ENCODE assay signal across 21 mouse cellular contexts in genomic region chr8:115756965-115757364, GRCm38 (mm10). TPM values are rescaled to one million over a fixed set of nuclear protein-coding genes. Genes with fewer than 3 reads are reported as not detected.
DNase-seq lines count a peak whose midpoint lies in the region; ATAC-seq and TF ChIP-seq lines count a peak whose summit lies in the region.
"Had no signal": no experiment of that assay in that cellular context is flagged by ENCODE, and none has a peak within 500 bp of the region (broad histone marks: within the 10 kb centered on the region; RNA-seq: fewer than 3 reads in every experiment).

No protein-coding gene starts in this region.

- no peaks in the 10 kb centered on the region for H3K36me3 ChIP-seq in embryonic facial prominence, embryonic 14.5 days (ENCODE audit: control insufficient read depth, insufficient read depth, low read length)
- H3K36me3 ChIP-seq in limb, embryonic 14.5 days (ENCODE audit: control insufficient read depth, insufficient read depth, low read length), result no peaks in the 10 kb centered on the region
- H3K36me3 ChIP-seq: forebrain, embryonic 12.5 days; heart, embryonic 13.5 days; midbrain, embryonic 13.5 days; neural tube, embryonic 13.5 days had no signal

- no peak overlapping the region for H3K4me2 ChIP-seq in embryonic facial prominence, embryonic 14.5 days (ENCODE audit: low read depth, low read length)
- no peak overlapping the region for H3K4me2 ChIP-seq in limb, embryonic 14.5 days (replicated peaks; ENCODE audit: low read depth, low read length, severe bottlenecking)
- H3K4me2 ChIP-seq: forebrain, embryonic 12.5 days; heart, embryonic 13.5 days; hindbrain, embryonic 14.5 days; midbrain, embryonic 13.5 days; neural tube, embryonic 13.5 days had no signal

- H3K9ac ChIP-seq in embryonic facial prominence, embryonic 14.5 days (ENCODE audit: low read depth, low read length), result no peak overlapping the region
- no peak overlapping the region for H3K9ac ChIP-seq in limb, embryonic 14.5 days (ENCODE audit: low read depth, low read length, severe bottlenecking)
- H3K9ac ChIP-seq: forebrain, embryonic 12.5 days; heart, embryonic 13.5 days; hindbrain, embryonic 14.5 days; midbrain, embryonic 13.5 days; neural tube, embryonic 13.5 days had no signal

- no peaks in the 10 kb centered on the region for H3K9me3 ChIP-seq in embryonic facial prominence, embryonic 14.5 days (ENCODE audit: control insufficient read depth, low read length)
- no peaks in the 10 kb centered on the region for H3K9me3 ChIP-seq in limb, embryonic 14.5 days (ENCODE audit: control insufficient read depth, low read length)
- H3K9me3 ChIP-seq: forebrain, embryonic 12.5 days; heart, embryonic 13.5 days; midbrain, embryonic 13.5 days; neural tube, embryonic 13.5 days had no signal

- no peaks in the 10 kb centered on the region for H3K27me3 ChIP-seq in embryonic facial prominence, embryonic 14.5 days (replicated peaks; ENCODE audit: control insufficient read depth, insufficient read depth, low read length)
- H3K27me3 ChIP-seq in limb, embryonic 14.5 days (ENCODE audit: control insufficient read depth, insufficient read depth, low read length), result no peaks in the 10 kb centered on the region
- H3K27me3 ChIP-seq: forebrain, embryonic 12.5 days; heart, embryonic 13.5 days; midbrain, embryonic 13.5 days had no signal

- DNase-seq in embryo, embryonic 10.5 days (ENCODE audit: low spot score), result peak; percentile 7
- DNase-seq in embryo, embryonic 11 days, result no peak
- DNase-seq in kidney, adult 8-10 months, result peak; percentile 18 to 69
- no peak for DNase-seq in kidney, postnatal 25 days
- peak; percentile 40 for DNase-seq in embryonic facial prominence, embryonic 14.5 days (ENCODE audit: low spot score)
- DNase-seq in limb, embryonic 14.5 days (ENCODE audit: low spot score), result peak; percentile 32
- no peak for DNase-seq in left cerebral cortex, adult 18-20 months (ENCODE audit: low spot score in 2 of 2)
- no peak for DNase-seq in spleen, postnatal 36 days (ENCODE audit: low spot score in 2 of 2)
- DNase-seq: cerebellum, adult 8-10 months; gastrocnemius, postnatal 10 days; heart, adult 18-20 months; heart, postnatal 36 days; thymus, postnatal 36 days had no signal

- H3K27ac ChIP-seq in embryonic facial prominence, embryonic 14.5 days (replicated peaks; ENCODE audit: low read depth, low read length), result 0 out of 2 replicates have a peak overlapping the region, but pooled peaks have one; percentile 4
- no peak overlapping the region for H3K27ac ChIP-seq in limb, embryonic 14.5 days (replicated peaks; ENCODE audit: low read depth, low read length)
- H3K27ac ChIP-seq: forebrain, embryonic 12.5 days; heart, embryonic 13.5 days; hindbrain, embryonic 14.5 days; midbrain, embryonic 13.5 days; neural tube, embryonic 13.5 days had no signal

- H3K4me1 ChIP-seq in embryonic facial prominence, embryonic 14.5 days (ENCODE audit: control insufficient read depth, insufficient read depth, low read length), result peaks cover 9% of the 10 kb centered on the region; the same call in 1 of the 2 replicates
- H3K4me1 ChIP-seq in limb, embryonic 14.5 days (ENCODE audit: control insufficient read depth, insufficient read depth, low read length), result peaks cover 5% of the 10 kb centered on the region; the same call in 1 of the 2 replicates

- TF ChIP-seq POLR2A in limb, embryonic 14.5 days (IDR thresholded peaks at IDR 0.05; ENCODE audit: borderline replicate concordance, extremely low read depth, insufficient read depth, insufficient read length), result no peak

- 42% methylated on average over 3 of the region's 3 CpGs for WGBS in embryonic facial prominence, embryonic 14.5 days
- 36% methylated on average over 3 of the region's 3 CpGs for WGBS in limb, embryonic 14.5 days

- no peak for ATAC-seq in embryonic facial prominence, embryonic 14.5 days (ENCODE audit: low read depth)
- no peak; the same call in 1 of the 2 replicates for ATAC-seq in limb, embryonic 14.5 days (ENCODE audit: low FRiP score, low read depth)
- ATAC-seq: lung, postnatal 0 days; midbrain, embryonic 13.5 days had no signal

- no peak overlapping the region for H3K4me3 ChIP-seq in embryonic facial prominence, embryonic 14.5 days (ENCODE audit: low read depth, low read length)
- no peak overlapping the region for H3K4me3 ChIP-seq in limb, embryonic 14.5 days (replicated peaks; ENCODE audit: low read length)
- H3K4me3 ChIP-seq: forebrain, embryonic 12.5 days; heart, embryonic 13.5 days; midbrain, embryonic 13.5 days; neural tube, embryonic 13.5 days had no signal

RNA-seq across cellular contexts. Expression of gene Maf, which starts 49.4 kb away (rescaled TPM):
- polyA plus RNA-seq in embryonic facial prominence, embryonic 14.5 days (2014; fragmentation: Nextera tagmentation; extraction: Ambion mirVana), result 14.3 and 14.8 TPM in 2 replicates
- polyA plus RNA-seq in limb, embryonic 14.5 days (2012; rRNA removed), result 16.9 and 17.8 TPM in 2 replicates
- polyA plus RNA-seq in limb, embryonic 14.5 days (2014; fragmentation: Nextera tagmentation; extraction: Ambion mirVana), result 11.6 and 12.4 TPM in 2 replicates
- total RNA-seq in left cerebral cortex, adult 18-20 months (2021), result 10 to 100 TPM; 27.4 to 29.0 TPM
- total RNA-seq: CH12.LX, MEL had no signal

Comparison
In these comparisons a context has a peak if more than half of its experiments do, and no peak if none do; other contexts are left out.
1. DNase-seq: peak in embryo, embryonic 10.5 days (single experiment), kidney, adult 8-10 months (2 of 2), embryonic facial prominence, embryonic 14.5 days (single experiment) and limb, embryonic 14.5 days (single experiment); none in embryo, embryonic 11 days (single experiment), kidney, postnatal 25 days (0 of 2), left cerebral cortex, adult 18-20 months (0 of 2) and spleen, postnatal 36 days (0 of 2).